Mouse (Mus musculus): ENCODE results near the gene Slc17a7.

Slc17a7 gene

DNA sequence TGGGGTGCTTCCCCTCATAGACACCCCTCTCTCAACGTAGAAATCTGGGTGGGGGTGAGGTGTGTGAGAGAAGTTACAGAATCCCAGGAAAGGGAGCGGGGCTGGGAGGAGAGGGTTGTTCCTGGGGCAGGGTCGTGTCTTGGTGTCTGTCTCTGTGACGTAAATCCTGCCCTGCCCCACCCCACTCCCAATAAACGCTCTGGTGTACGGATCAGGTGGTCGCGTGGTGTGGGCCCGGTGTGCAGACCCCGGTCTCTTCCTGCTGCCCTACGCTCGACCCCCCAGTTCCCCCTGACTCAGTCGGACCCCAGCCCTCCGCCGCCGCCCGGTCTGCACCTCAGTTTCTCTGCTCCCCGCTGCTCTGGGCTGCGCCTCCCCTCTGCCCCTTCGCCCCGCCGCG lies 12.2 kb downstream of the Slc17a7 start:
- DNase-seq (ENCODE audit: low spot score): no peak

DNA sequence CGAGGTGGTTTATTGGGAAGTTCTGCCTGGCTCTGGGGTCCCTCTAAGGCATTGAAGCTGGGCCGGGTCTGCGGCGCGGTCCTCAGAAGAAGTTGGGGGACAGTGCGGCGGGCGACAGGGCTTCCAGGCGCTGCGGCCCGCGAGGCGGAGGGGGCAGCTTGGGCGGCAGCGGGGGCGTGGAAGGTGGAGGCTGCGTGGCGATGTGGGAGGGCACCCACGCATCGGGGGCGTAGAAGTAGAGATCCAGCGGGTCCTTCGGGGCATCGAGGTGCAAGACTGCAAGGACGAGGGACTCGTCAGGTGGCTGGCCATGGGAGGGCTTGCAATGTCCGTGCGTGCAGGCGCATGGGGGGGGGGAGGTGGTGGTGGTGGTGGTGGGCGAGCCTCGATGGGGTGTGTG lies 12.6 kb downstream of the Slc17a7 start:
- no peak for DNase-seq (ENCODE audit: low spot score)

DNA sequence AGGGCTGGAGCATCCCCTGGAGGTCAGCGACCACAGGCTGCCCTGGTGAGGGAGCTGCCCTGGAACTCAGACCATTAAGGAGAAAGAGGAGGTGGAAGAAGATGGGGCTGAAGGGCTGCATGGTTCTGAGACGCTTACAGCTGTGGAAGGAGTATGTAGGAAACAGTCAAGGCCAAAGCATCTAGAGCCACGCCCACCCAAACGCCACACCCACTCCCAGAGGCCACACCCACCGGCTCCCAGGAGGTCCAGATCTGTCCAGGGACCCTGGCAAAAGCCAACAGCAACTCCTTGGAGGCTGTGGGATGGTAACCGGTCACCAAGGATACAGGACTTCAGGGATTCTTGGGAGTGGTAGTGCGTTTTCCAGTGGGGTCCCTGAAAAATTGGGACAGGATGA lies 14.8 kb downstream of the Slc17a7 start:
- DNase-seq (ENCODE audit: low spot score): no peak

- DNase-seq (ENCODE audit: low spot score): no peak
Observed at GRCm38 (mm10) chr7:45179469-45179868, 15.7 kb downstream of the Slc17a7 start, which contains the start of gene Gfy. Gfy (minus strand) TSS chr7:45179569.

DNA sequence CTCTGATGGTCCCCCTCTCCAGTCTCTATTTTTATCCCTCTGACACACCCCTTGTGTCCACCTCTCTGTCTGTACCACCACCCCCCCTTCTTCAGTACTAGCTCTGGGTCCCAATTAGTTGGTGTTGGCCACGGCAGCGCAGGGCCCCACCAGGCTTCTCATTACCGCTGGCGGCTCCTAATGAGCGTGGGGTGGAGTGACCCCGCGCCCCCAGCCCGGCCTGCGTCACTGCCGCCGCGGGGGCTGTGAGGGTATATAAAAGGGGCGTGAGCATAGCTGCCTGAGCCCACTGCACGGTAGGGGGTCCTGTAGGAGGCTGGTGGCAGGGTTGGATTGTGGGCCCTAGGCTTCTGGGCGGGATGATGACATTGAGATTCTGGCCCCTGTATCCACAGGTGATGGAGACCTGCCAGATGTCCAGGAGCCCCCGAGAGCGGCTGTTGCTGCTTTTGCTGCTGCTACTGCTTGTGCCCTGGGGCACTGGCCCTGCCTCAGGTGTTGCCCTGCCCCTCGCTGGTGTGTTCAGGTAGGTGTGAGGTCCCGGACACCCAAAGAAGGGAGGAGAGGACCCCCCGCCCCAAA lies 17.2 kb downstream of the Slc17a7 start, which contains the start of gene Pth2:
Pth2 (plus strand) TSS at position 100 of the 582 bp plus-strand sequence.
- no peak for DNase-seq (ENCODE audit: low spot score)

DNA sequence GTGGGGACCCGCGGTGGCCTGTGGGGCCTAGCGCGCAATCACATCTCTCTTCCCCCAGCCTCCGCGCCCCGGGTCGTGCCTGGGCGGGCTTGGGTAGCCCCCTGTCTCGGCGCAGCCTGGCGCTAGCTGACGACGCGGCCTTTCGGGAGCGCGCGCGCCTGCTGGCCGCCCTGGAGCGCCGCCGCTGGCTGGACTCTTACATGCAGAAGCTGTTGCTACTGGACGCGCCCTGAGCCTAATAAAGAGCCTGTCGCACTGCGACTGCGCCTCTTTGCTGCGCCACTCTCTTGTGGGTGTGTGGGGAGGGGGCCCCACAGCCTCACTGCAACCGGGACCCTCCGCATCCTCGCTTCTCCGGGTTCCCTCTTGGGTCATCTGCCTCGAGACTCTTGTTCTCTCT lies 17.8 kb downstream of the Slc17a7 start:
- no peak for DNase-seq (ENCODE audit: low spot score)

DNA sequence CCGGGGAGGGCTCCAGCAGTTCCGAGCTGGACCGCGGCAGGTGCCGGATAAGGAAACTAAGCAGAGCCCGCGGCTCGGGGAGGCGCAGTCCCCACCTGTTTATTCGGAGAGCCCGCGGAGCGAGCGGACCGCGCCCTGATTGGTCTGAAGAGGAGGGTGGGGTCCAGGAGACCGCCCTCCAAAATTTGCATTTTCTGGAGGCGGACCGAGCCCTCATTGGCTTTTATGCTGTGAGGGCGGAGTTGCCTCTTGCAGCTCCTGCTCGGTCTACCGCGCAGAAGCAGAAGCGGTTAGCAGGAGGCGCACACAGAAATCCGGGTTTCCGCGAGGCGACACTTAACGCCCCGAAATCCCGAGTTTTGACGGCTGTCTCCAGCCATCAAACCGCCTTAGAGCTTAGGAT lies 18.5 kb downstream of the Slc17a7 start:
- peak; percentile 77 for DNase-seq (ENCODE audit: low spot score)

DNA sequence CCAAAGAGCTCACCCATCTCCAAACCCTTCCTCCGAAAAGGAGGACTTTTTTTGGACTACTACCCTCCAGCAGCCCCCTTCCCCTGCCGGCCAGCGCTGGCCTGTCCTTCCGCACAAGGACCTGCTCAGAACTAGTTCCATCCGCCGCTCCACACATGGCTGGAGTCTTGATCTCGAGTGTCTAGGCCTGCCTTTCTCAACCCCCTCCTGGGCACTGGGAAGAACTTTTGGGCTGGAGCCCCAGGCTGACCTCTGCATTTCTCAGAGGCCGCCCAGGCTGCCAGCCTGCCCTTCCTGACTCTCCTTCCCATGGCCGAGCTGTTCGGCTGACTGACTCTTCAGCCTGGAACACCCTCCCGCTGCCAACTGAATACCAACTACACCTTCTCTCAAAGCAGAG lies 18.9 kb downstream of the Slc17a7 start:
- DNase-seq (ENCODE audit: low spot score): no peak

GRCm38 (mm10) chr7:45183672-45184071 lies 19.9 kb downstream of the Slc17a7 start:
- DNase-seq (ENCODE audit: low spot score): no peak

- no peak for DNase-seq (ENCODE audit: low spot score)
Observed at GRCm38 (mm10) chr7:45185921-45186320, 22.2 kb downstream of the Slc17a7 start.

- peak; percentile 45 for DNase-seq (ENCODE audit: low spot score)
Observed at GRCm38 (mm10) chr7:45189600-45189999, 25.9 kb downstream of the Slc17a7 start.

- DNase-seq (ENCODE audit: low spot score): no peak
Observed at GRCm38 (mm10) chr7:45190186-45190585, 26.4 kb downstream of the Slc17a7 start.

DNA sequence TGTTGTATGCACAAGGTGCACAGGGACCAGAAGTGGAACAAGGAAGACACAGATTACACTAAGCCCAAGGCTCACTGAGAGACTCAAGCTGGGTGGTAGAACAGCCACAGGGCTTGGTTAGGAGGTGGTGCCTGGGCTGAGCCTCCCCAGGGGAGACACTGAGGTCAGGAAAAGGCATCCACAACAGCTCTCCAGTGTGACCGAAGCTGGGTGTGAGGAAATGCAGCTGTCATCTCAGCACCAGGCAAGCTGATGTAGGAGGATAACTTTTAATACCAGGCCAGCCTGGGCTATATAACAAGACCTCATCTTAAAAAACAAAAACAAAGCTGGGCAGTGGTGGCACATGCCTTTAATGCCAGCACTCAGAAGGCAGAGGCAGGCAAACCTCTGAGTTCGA lies 27.4 kb downstream of the Slc17a7 start:
- DNase-seq (ENCODE audit: low spot score): no peak

GRCm38 (mm10) chr7:45191803-45192363 lies 28.1 kb downstream of the Slc17a7 start:
- DNase-seq (ENCODE audit: low spot score): no peak

- DNase-seq (ENCODE audit: low spot score): no peak
Observed at GRCm38 (mm10) chr7:45192585-45193310, 29.0 kb downstream of the Slc17a7 start.

DNA sequence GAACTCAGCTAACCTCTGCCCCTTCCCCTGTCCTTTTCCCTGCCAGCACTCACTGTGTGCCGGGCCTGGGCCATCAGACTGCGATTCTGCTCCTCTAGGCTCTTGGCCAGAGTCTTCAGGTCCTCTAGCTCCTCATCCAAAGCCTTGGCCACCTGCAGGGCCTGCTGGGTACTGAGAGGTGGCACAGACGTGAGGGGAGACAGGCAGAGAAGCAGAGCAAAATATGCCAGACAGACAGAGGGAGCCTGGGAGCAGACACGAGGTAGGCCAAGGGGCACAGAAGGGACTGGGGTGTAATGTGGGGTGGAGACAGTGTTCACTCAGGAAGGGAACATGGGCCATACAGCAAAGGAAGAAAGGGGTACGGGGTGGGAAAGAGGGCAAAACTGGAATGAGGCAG lies 29.7 kb downstream of the Slc17a7 start:
- no peak for DNase-seq (ENCODE audit: low spot score)

- DNase-seq (ENCODE audit: low spot score): no peak
Observed at GRCm38 (mm10) chr7:45193871-45194785, 30.4 kb downstream of the Slc17a7 start.

DNA sequence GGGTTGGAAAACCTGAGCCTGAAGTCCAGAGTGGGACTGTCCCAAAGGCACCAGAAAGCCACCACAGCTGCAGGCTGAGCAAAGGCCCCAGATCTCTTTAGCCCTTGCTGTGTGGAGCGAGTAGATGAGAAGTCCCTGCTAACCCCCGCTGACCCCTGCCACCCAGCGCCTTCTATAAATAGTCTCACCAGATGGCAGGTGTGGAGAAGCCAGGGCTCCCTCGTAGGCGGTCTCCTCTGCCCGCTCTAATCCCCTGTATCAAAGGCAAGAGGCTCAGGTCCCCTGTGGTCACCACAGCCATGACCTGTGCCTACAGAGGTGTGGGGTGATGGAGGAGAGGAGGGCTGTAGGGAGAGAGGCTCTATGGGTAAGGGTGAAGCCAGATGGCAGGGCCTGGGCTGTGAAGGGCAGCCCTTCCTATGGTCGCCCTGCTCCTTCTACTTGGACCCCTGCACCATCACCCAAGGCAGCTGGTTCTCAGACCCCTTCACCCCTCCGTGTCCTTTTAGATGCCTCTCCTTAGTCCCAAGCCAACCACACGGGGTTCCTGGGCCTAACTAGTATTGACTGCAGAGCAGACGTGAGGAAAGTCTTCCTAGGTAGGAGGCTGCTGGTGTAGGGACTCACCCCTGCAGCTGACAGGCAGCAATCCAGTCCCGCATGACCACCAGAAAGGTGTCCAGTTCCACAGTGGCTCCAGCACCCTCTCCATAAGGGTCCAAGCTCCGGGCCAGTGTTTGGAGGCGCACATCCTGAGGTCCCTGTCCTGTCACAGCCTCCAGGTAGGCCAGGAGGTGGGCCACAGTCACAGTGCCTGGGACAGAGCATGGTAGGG lies 31.8 kb downstream of the Slc17a7 start:
- no peak for DNase-seq (ENCODE audit: low spot score)

GRCm38 (mm10) chr7:45196176-45196535 lies 32.4 kb downstream of the Slc17a7 start:
- no peak for DNase-seq (ENCODE audit: low spot score)

DNA sequence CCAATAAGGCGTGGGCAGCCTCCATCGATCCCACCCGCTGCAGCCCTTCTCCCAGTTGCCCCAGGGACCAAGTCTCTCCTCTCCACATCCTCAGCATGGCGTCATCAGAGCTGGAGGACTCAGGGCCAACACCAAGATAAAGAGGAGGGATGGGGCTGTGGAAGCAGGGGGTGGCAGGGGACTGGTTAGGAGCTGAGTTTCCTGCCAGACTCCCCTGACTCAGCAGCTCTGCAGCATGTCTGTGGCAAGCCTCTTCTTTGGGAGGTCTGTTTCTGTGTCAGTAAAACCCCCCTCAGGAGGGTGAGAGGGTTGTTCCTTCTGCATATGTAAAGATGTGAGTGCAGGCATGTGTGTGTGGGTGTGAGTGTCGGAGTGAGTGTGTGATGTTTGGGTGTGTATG lies 33.2 kb downstream of the Slc17a7 start:
- DNase-seq (ENCODE audit: low spot score): no peak

- DNase-seq (ENCODE audit: low spot score): peak; percentile 51
Observed at GRCm38 (mm10) chr7:45198435-45198834, 34.7 kb downstream of the Slc17a7 start.

GRCm38 (mm10) chr7:45198961-45199360 lies 35.2 kb downstream of the Slc17a7 start:
- DNase-seq (ENCODE audit: low spot score): peak; percentile 70

Measured in left cerebral cortex, adult 11 months (tissue).